Mouse (Mus musculus) layer of hippocampus, postnatal 14 days (tissue): ENCODE data around the gene Eml4. TPM values are rescaled to one million over a fixed set of nuclear protein-coding genes. Genes with fewer than 3 reads are reported as not detected.

Experiments used
- DNase-seq, 2 experiments: peaks; one replicate each; pipeline ENCODE4 v3.0.0; 2021 to 2022; ENCODE audit warnings: low spot score in 2 of 2, mixed read lengths in 1 of 2
- total RNA-seq, 2 experiments: library from RNA; stranded (reverse); gene quantifications; 2 replicates each; pipeline ENCODE4 v1.2.3; 2021

Eml4 gene
- total RNA-seq, 2 experiments from 2014 or later = 28.7 to 29.4 TPM

GRCm38 (mm10) chr17:83483784-83484183 is 133.1 kb downstream of the Eml4 start:
- DNase-seq = no peak

- DNase-seq = no peak
Observed at GRCm38 (mm10) chr17:83487762-83488161, 137.0 kb downstream of the Eml4 start.

- DNase-seq = no peak
Observed at GRCm38 (mm10) chr17:83498889-83499288, 148.2 kb downstream of the Eml4 start.

GRCm38 (mm10) chr17:83499692-83500091 is 149.0 kb downstream of the Eml4 start:
- no peak for DNase-seq

GRCm38 (mm10) chr17:83503693-83504092 is 153.0 kb downstream of the Eml4 start:
- no peak for DNase-seq

- DNase-seq = no peak
Observed at GRCm38 (mm10) chr17:83512130-83512529, 161.4 kb downstream of the Eml4 start.

- no peak for DNase-seq
Observed at GRCm38 (mm10) chr17:83513655-83514212, 163.0 kb downstream of the Eml4 start.

- peak; percentile 91 for DNase-seq
Observed at GRCm38 (mm10) chr17:83514213-83514701, 163.5 kb downstream of the Eml4 start.

- peak in 1 of 2 experiments; percentile 62 for DNase-seq
Observed at GRCm38 (mm10) chr17:83517280-83518015, 166.7 kb downstream of the Eml4 start, which contains the start of gene Cox7a2l. Gene Cox7a2l (minus strand): TSS chr17:83517330.

GRCm38 (mm10) chr17:83521881-83522280 is 171.2 kb downstream of the Eml4 start:
- no peak for DNase-seq

- no peak for DNase-seq
Observed at GRCm38 (mm10) chr17:83522590-83523379, 172.1 kb downstream of the Eml4 start.

- DNase-seq = no peak
Observed at GRCm38 (mm10) chr17:83524753-83525152, 174.0 kb downstream of the Eml4 start.

GRCm38 (mm10) chr17:83525596-83525995 is 174.9 kb downstream of the Eml4 start:
- no peak for DNase-seq

GRCm38 (mm10) chr17:83526091-83526561 is 175.4 kb downstream of the Eml4 start:
- DNase-seq = no peak

- DNase-seq = no peak
Observed at GRCm38 (mm10) chr17:83526624-83527532, 176.1 kb downstream of the Eml4 start.

GRCm38 (mm10) chr17:83527651-83528381 is 177.1 kb downstream of the Eml4 start:
- DNase-seq = no peak
